Mouse (Mus musculus) CH12.LX (cell line): ENCODE measurements around the gene Trpm3. TPM values are rescaled to one million over a fixed set of nuclear protein-coding genes. Genes with fewer than 3 reads are reported as not detected.

Experiments
- DNase-seq: peaks from one replicate; pipeline ENCODE4 v3.0.0-alpha.2; 2013; ENCODE audit errors: extremely low read depth
- H3K27ac ChIP-seq: 2 replicates; pipeline ENCODE4 v1.5.1; 2012; ENCODE audit warnings: low read depth, mild to moderate bottlenecking, control low read depth, moderate library complexity; ENCODE audit not compliant: insufficient read depth
- H3K27me3 ChIP-seq: replicated peaks from 2 replicates; pipeline ENCODE3; 2012; ENCODE audit warnings: inconsistent platforms
- H3K36me3 ChIP-seq, 2 experiments: replicated peaks in 1 of 2; 2 replicates each; pipeline versions ENCODE3 to v1.6.1; 2012; ENCODE audit warnings: inconsistent platforms in 1 of 2, low read length in 1 of 2, mild to moderate bottlenecking in 1 of 2, mixed read lengths in 1 of 2, moderate library complexity in 1 of 2; ENCODE audit not compliant: control insufficient read depth in 1 of 2, insufficient read depth in 1 of 2
- H3K4me1 ChIP-seq, 2 experiments: 2 replicates each; pipeline ENCODE4 v1.6.1; 2012; ENCODE audit warnings: inconsistent platforms in 1 of 2, moderate library complexity in 1 of 2; ENCODE audit not compliant: insufficient read depth in 2 of 2, control insufficient read depth in 1 of 2
- H3K4me2 ChIP-seq: 2 replicates; pipeline ENCODE4 v1.6.1; 2012; ENCODE audit warnings: low read depth, mild to moderate bottlenecking, control low read depth; ENCODE audit not compliant: poor library complexity, insufficient read depth, severe bottlenecking
- H3K4me3 ChIP-seq, 3 experiments: fragments of 150-350 bp in 1 of 3; sonication (generic) in 1 of 3; replicated peaks in 1 of 3; 2 replicates each; pipeline versions ENCODE3 to v1.5.1; 2011 to 2012; ENCODE audit warnings: low read depth in 2 of 3, low read length in 2 of 3, mild to moderate bottlenecking in 2 of 3, moderate library complexity in 2 of 3, control low read depth in 1 of 3, improper control_type of control experiment in 1 of 3, inconsistent platforms in 1 of 3, mixed read lengths in 1 of 3; ENCODE audit not compliant: poor library complexity in 1 of 3
- H3K79me2 ChIP-seq: replicated peaks from 2 replicates; pipeline ENCODE4 v1.6.1; 2012; ENCODE audit warnings: mild to moderate bottlenecking, moderate library complexity; ENCODE audit not compliant: control insufficient read depth, poor library complexity, insufficient read depth, severe bottlenecking; ENCODE audit errors: extremely low read depth
- H3K9ac ChIP-seq: 2 replicates; pipeline ENCODE4 v1.6.1; 2012; ENCODE audit warnings: low read depth, mild to moderate bottlenecking, control low read depth, moderate library complexity; ENCODE audit not compliant: insufficient read depth
- H3K9me3 ChIP-seq: replicated peaks from 2 replicates; pipeline ENCODE3; 2012; ENCODE audit warnings: low read length, inconsistent platforms, mixed read lengths
- CHD1 ChIP-seq: IDR thresholded peaks from 2 replicates; pipeline ENCODE4 v1.6.1; 2012; ENCODE audit warnings: low read depth, low read length, improper control_type of control experiment, inconsistent platforms
- CHD2 ChIP-seq: IDR thresholded peaks from 2 replicates; pipeline ENCODE4 v1.6.1; 2011; ENCODE audit warnings: low read length, improper control_type of control experiment
- ELF1 ChIP-seq: IDR thresholded peaks from 2 replicates; pipeline ENCODE4 v1.6.1; 2014; ENCODE audit warnings: low read depth, mild to moderate bottlenecking, inconsistent platforms, low read length, improper control_type of control experiment
- ETS1 ChIP-seq: conservative IDR thresholded peaks from 2 replicates; pipeline ENCODE4 v1.6.1; 2012; ENCODE audit warnings: low read depth, mild to moderate bottlenecking, inconsistent platforms, low read length, improper control_type of control experiment, moderate library complexity
- HCFC1 ChIP-seq: IDR thresholded peaks from 2 replicates; pipeline ENCODE4 v1.6.1; 2012; ENCODE audit warnings: low read depth, mild to moderate bottlenecking, inconsistent platforms, low read length, improper control_type of control experiment
- IRF4 ChIP-seq: IDR thresholded peaks from 2 replicates; pipeline ENCODE4 v1.6.1; 2014; ENCODE audit warnings: low read depth, mild to moderate bottlenecking, inconsistent platforms, low read length, improper control_type of control experiment
- JUN ChIP-seq: IDR thresholded peaks from 2 replicates; pipeline ENCODE4 v1.6.1; 2011; ENCODE audit warnings: low read depth, mild to moderate bottlenecking, low read length, improper control_type of control experiment, moderate library complexity; ENCODE audit not compliant: insufficient read depth
- MEF2A ChIP-seq: IDR thresholded peaks from 2 replicates; pipeline ENCODE4 v1.6.1; 2014; ENCODE audit warnings: low read depth, mild to moderate bottlenecking, inconsistent platforms, low read length, improper control_type of control experiment, borderline replicate concordance
- MXI1 ChIP-seq: IDR thresholded peaks from 2 replicates; pipeline ENCODE4 v1.6.1; 2011; ENCODE audit warnings: mild to moderate bottlenecking, low read depth, low read length, improper control_type of control experiment
- MYC ChIP-seq: IDR thresholded peaks from 2 replicates; pipeline ENCODE4 v1.6.1; 2011; ENCODE audit warnings: low read depth, mild to moderate bottlenecking, improper control_type of control experiment, low read length
- NELFE ChIP-seq: IDR thresholded peaks from 2 replicates; pipeline ENCODE4 v1.6.1; 2011; ENCODE audit warnings: low read depth, low read length, improper control_type of control experiment
- NRF1 ChIP-seq: IDR thresholded peaks from 2 replicates; pipeline ENCODE4 v1.6.1; 2014; ENCODE audit warnings: low read depth, mild to moderate bottlenecking, inconsistent platforms, low read length, improper control_type of control experiment, moderate library complexity
- PAX5 ChIP-seq: IDR thresholded peaks from 2 replicates; pipeline ENCODE4 v1.6.1; 2012; ENCODE audit warnings: low read length, inconsistent platforms, mixed read lengths
- POLR2AphosphoS2 ChIP-seq: IDR thresholded peaks from 2 replicates; pipeline ENCODE4 v1.6.1; 2011; ENCODE audit warnings: low read depth, low read length, improper control_type of control experiment
- RAD21 ChIP-seq: IDR thresholded peaks from 2 replicates; pipeline ENCODE4 v1.6.1; 2011; ENCODE audit warnings: low read depth, mild to moderate bottlenecking, low read length, improper control_type of control experiment, moderate library complexity
- SMC3 ChIP-seq: IDR thresholded peaks from 2 replicates; pipeline ENCODE4 v1.6.1; 2011; ENCODE audit warnings: low read depth, low read length, improper control_type of control experiment
- TCF12 ChIP-seq: IDR thresholded peaks from 2 replicates; pipeline ENCODE4 v1.6.1; 2014; ENCODE audit warnings: low read depth, mild to moderate bottlenecking, inconsistent platforms, low read length, improper control_type of control experiment
- UBTF ChIP-seq: IDR thresholded peaks from 2 replicates; pipeline ENCODE4 v1.6.1; 2012; ENCODE audit warnings: low read depth, mild to moderate bottlenecking, inconsistent platforms, low read length, improper control_type of control experiment, moderate library complexity
- USF1 ChIP-seq: IDR thresholded peaks from 2 replicates; pipeline ENCODE4 v1.6.1; 2014; ENCODE audit warnings: low read depth, mild to moderate bottlenecking, inconsistent platforms, low read length, improper control_type of control experiment
- USF2 ChIP-seq: conservative IDR thresholded peaks from 2 replicates; pipeline ENCODE4 v1.6.1; 2011; ENCODE audit warnings: low read depth, low read length, improper control_type of control experiment
- ZC3H11A ChIP-seq: IDR thresholded peaks from 2 replicates; pipeline ENCODE4 v1.6.1; 2012; ENCODE audit warnings: low read depth, mild to moderate bottlenecking, inconsistent platforms, low read length, improper control_type of control experiment
- ZNF384 ChIP-seq: IDR thresholded peaks from 2 replicates; pipeline ENCODE4 v1.6.1; 2012; ENCODE audit warnings: low read depth, low read length, improper control_type of control experiment, inconsistent platforms
- dilution Hi-C: fragments of 300-500 bp; cut with MboI; formaldehyde crosslinking; loops from 2 replicates; pipeline ENCODE4 v1.14.3; 2020; ENCODE audit warnings: low sequenced_read_pairs; ENCODE audit not compliant: extremely low pct_unique_long_range_greater_than_20kb, extremely low pct_ligation_motif_present
- in situ Hi-C: fragments of 300-500 bp; cut with MboI; formaldehyde crosslinking; loops from 3 replicates; pipeline ENCODE4 v1.14.3; 2019; ENCODE audit warnings: low sequenced_read_pairs, low pct_ligation_motif_present, low pct_unique_long_range_greater_than_20kb, mixed read lengths
- polyA plus RNA-seq: library from polyadenylated mRNA; unstranded; fragments of >175 nt; gene quantifications from 2 replicates; pipeline ENCODE4 v1.2.1, GENCODE M21; 2012; ENCODE audit warnings: low read depth; ENCODE audit not compliant: insufficient read length
- total RNA-seq, 2 experiments: library from RNA; depleted of rRNA; stranded (reverse); fragments of 300-350 nt in 1 of 2; fragments of >200 nt in 1 of 2; gene quantifications; 2 replicates each; pipeline ENCODE4 v1.2.3; 2012 to 2014

Gene Trpm3
- total and polyA plus RNA-seq, 3 experiments: 0.01 TPM; not detected in 2

DNA sequence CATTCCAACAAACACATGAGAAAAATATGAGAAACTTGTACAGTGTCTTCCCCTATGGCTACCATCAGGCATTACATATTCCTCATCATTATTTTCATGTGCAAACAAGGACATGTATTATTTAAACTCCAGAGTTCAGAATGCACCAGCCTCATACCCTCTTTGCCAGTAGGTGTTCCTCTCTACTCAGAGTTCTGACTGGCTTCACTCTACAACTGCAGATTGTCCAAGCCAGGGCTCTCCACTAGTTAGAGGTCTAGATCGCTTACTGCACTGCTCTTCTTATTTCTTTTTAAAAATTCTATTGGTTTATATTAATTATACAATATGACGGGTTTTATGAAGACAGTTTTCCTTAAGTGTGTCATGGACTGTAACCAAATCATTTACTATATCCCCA lies 498.9 kb downstream of the Trpm3 start:
- DNase-seq: no peak
- dilution Hi-C loops (no loop called here), in situ Hi-C loops (loop anchor here (25.0 kb wide), 1 partner anchor 300 kb away; no protein-coding TSS in a partner anchor)
- no peaks in the 10 kb centered on the region for H3K36me3 ChIP-seq
- H3K79me2 ChIP-seq: no peaks in the 10 kb centered on the region
- no peak overlapping the region for H3K4me3 ChIP-seq
- H3K9ac ChIP-seq: no peak overlapping the region
- H3K9me3 ChIP-seq: no peaks in the 10 kb centered on the region
- H3K27me3 ChIP-seq: no peaks in the 10 kb centered on the region
- H3K27ac ChIP-seq: no peak overlapping the region
- H3K4me2 ChIP-seq: no peak overlapping the region
- peaks cover 0 to 4% of the 10 kb centered on the region in 2 experiments; a peak in 1 of 4 replicates for H3K4me1 ChIP-seq
- no peak for TF ChIP-seq USF2
- no peak for TF ChIP-seq ZNF384
- no peak for TF ChIP-seq POLR2AphosphoS2
- TF ChIP-seq IRF4: no peak
- no peak for TF ChIP-seq JUN
- TF ChIP-seq CHD1: no peak
- no peak for TF ChIP-seq CHD2
- no peak for TF ChIP-seq NELFE
- TF ChIP-seq HCFC1: no peak
- TF ChIP-seq UBTF: no peak
- TF ChIP-seq MYC: no peak
- no peak for TF ChIP-seq ETS1
- TF ChIP-seq ELF1: no peak
- TF ChIP-seq USF1: no peak
- no peak; the same call in 1 of the 2 replicates for TF ChIP-seq RAD21
- TF ChIP-seq TCF12: no peak
- no peak for TF ChIP-seq MXI1
- TF ChIP-seq MEF2A: no peak

GRCm38 (mm10) chr19:22638394-22638954 lies 499.6 kb downstream of the Trpm3 start:
- TF ChIP-seq HCFC1 (no peak), IRF4 (no peak), POLR2AphosphoS2 (no peak), PAX5 (no peak), ZNF384 (no peak), UBTF (no peak), ZC3H11A (no peak), MEF2A (no peak), JUN (no peak), NRF1 (no peak), SMC3 (no peak)
- H3K27ac ChIP-seq: no peak overlapping the region
- in situ Hi-C loops (loop anchor here (25.0 kb wide), 1 partner anchor 301 kb away; no protein-coding TSS in a partner anchor), dilution Hi-C loops (no loop called here)
- H3K79me2 ChIP-seq: no peaks in the 10 kb centered on the region
- H3K4me3 ChIP-seq: no peak overlapping the region
- no peak overlapping the region for H3K9ac ChIP-seq
- no peaks in the 10 kb centered on the region for H3K9me3 ChIP-seq
- no peaks in the 10 kb centered on the region for H3K36me3 ChIP-seq
- H3K4me1 ChIP-seq: peaks cover 0 to 4% of the 10 kb centered on the region in 2 experiments; a peak in 1 of 4 replicates
- H3K27me3 ChIP-seq: no peaks in the 10 kb centered on the region
- DNase-seq: no peak
- H3K4me2 ChIP-seq: no peak overlapping the region
